Mouse (Mus musculus): ENCODE data around the gene Gm3415. TPM values are rescaled to one million over a fixed set of nuclear protein-coding genes. Genes with fewer than 3 reads are reported as not detected.
"Not testable (repeated sequence)": the region's sequence is repeated elsewhere in the genome, so short reads cannot be mapped to it uniquely, and the experiment has no call there.

Gene Gm3415
- polyA plus RNA-seq, 1 experiment from 2014 or later = not detected

GRCm38 (mm10) chr5:146592580-146592979 is 36.6 kb downstream of the Gm3415 start:
- Histone ChIP-seq H3K4me3 (ENCODE audit: low read depth, low read length) (no peak overlapping the region), H3K9ac (no peak overlapping the region), H3K27ac (ENCODE audit: low read depth) (no peak overlapping the region), H3K36me3 (ENCODE audit: insufficient read depth) (no peaks in the 10 kb centered on the region), H3K4me1 (ENCODE audit: insufficient read depth) (no peaks in the 10 kb centered on the region), H3K27me3 (ENCODE audit: insufficient read depth, low read length) (no peaks in the 10 kb centered on the region), H3K4me2 (no peak overlapping the region), H3K9me3 (ENCODE audit: low read depth, low read length) (no peaks in the 10 kb centered on the region)
- no peak for DNase-seq
- no peak for TF ChIP-seq CTCF (IDR thresholded peaks at IDR 0.05; ENCODE audit: low read depth)
- 65% methylated on average over 5 of the region's 5 CpGs for WGBS
- no peak for ATAC-seq (ENCODE audit: insufficient read depth)

- WGBS = 62% methylated on average over 18 of the region's 18 CpGs
- Histone ChIP-seq H3K4me3 (ENCODE audit: low read depth, low read length) (no peak overlapping the region), H3K9ac (no peak overlapping the region), H3K27ac (ENCODE audit: low read depth) (no peak overlapping the region), H3K36me3 (ENCODE audit: insufficient read depth) (no peaks in the 10 kb centered on the region), H3K9me3 (ENCODE audit: low read depth, low read length) (no peaks in the 10 kb centered on the region), H3K4me1 (ENCODE audit: insufficient read depth) (no peaks in the 10 kb centered on the region), H3K27me3 (ENCODE audit: insufficient read depth, low read length) (no peaks in the 10 kb centered on the region), H3K4me2 (no peak overlapping the region)
- TF ChIP-seq CTCF (IDR thresholded peaks at IDR 0.05; ENCODE audit: low read depth) = no peak
- no peak for DNase-seq
- no peak for ATAC-seq (ENCODE audit: insufficient read depth)
Measured at GRCm38 (mm10) chr5:146596612-146597502, 40.9 kb downstream of the Gm3415 start.

GRCm38 (mm10) chr5:146597503-146597874 is 41.6 kb downstream of the Gm3415 start:
- DNase-seq (no peak), ATAC-seq (ENCODE audit: insufficient read depth) (no peak)
- Histone ChIP-seq H3K9me3 (ENCODE audit: low read depth, low read length) (no peaks in the 10 kb centered on the region), H3K36me3 (ENCODE audit: insufficient read depth) (no peaks in the 10 kb centered on the region), H3K4me2 (no peak overlapping the region), H3K4me3 (ENCODE audit: low read depth, low read length) (no peak overlapping the region), H3K27ac (ENCODE audit: low read depth) (no peak overlapping the region), H3K9ac (no peak overlapping the region), H3K27me3 (ENCODE audit: insufficient read depth, low read length) (no peaks in the 10 kb centered on the region), H3K4me1 (ENCODE audit: insufficient read depth) (no peaks in the 10 kb centered on the region)
- TF ChIP-seq CTCF (IDR thresholded peaks at IDR 0.05; ENCODE audit: low read depth) = no peak
- 94% methylated on average over 10 of the region's 10 CpGs for WGBS

- Histone ChIP-seq H3K27ac (ENCODE audit: low read depth) (no peak overlapping the region), H3K4me2 (no peak overlapping the region), H3K4me3 (ENCODE audit: low read depth, low read length) (no peak overlapping the region), H3K27me3 (ENCODE audit: insufficient read depth, low read length) (no peaks in the 10 kb centered on the region), H3K4me1 (ENCODE audit: insufficient read depth) (no peaks in the 10 kb centered on the region), H3K9ac (no peak overlapping the region), H3K9me3 (ENCODE audit: low read depth, low read length) (no peaks in the 10 kb centered on the region), H3K36me3 (ENCODE audit: insufficient read depth) (no peaks in the 10 kb centered on the region)
- WGBS = 81% methylated on average over 27 of the region's 27 CpGs
- ATAC-seq (ENCODE audit: insufficient read depth) (no peak), DNase-seq (no peak)
- no peak for TF ChIP-seq CTCF (IDR thresholded peaks at IDR 0.05; ENCODE audit: low read depth)
Measured at GRCm38 (mm10) chr5:146598215-146599119, 42.5 kb downstream of the Gm3415 start.

- not testable (repeated sequence) for H3K4me2 ChIP-seq; H3K4me1 ChIP-seq (ENCODE audit: insufficient read depth); ATAC-seq (ENCODE audit: insufficient read depth); H3K36me3 ChIP-seq (ENCODE audit: insufficient read depth); H3K27ac ChIP-seq (ENCODE audit: low read depth); DNase-seq; H3K27me3 ChIP-seq (ENCODE audit: insufficient read depth, low read length); H3K9ac ChIP-seq; H3K4me3 ChIP-seq (ENCODE audit: low read depth, low read length); H3K9me3 ChIP-seq (ENCODE audit: low read depth, low read length)
- 82% methylated on average over 7 of the region's 7 CpGs for WGBS
Measured at GRCm38 (mm10) chr5:146599216-146599615, 43.3 kb downstream of the Gm3415 start.

- Histone ChIP-seq H3K36me3 (ENCODE audit: insufficient read depth) (no peaks in the 10 kb centered on the region), H3K9ac (no peak overlapping the region), H3K27me3 (ENCODE audit: insufficient read depth, low read length) (no peaks in the 10 kb centered on the region), H3K4me3 (ENCODE audit: low read depth, low read length) (no peak overlapping the region), H3K27ac (ENCODE audit: low read depth) (no peak overlapping the region), H3K4me1 (ENCODE audit: insufficient read depth) (no peaks in the 10 kb centered on the region), H3K9me3 (ENCODE audit: low read depth, low read length) (no peaks in the 10 kb centered on the region), H3K4me2 (no peak overlapping the region)
- TF ChIP-seq CTCF (IDR thresholded peaks at IDR 0.05; ENCODE audit: low read depth) = no peak
- ATAC-seq (ENCODE audit: insufficient read depth) = no peak
- WGBS = 71% methylated on average over 5 of the region's 5 CpGs
- no peak for DNase-seq
Measured at GRCm38 (mm10) chr5:146599970-146600369, 44.0 kb downstream of the Gm3415 start.

GRCm38 (mm10) chr5:146606221-146606620 is 50.3 kb downstream of the Gm3415 start:
- Histone ChIP-seq H3K27me3 (ENCODE audit: insufficient read depth, low read length) (no peaks in the 10 kb centered on the region), H3K9me3 (ENCODE audit: low read depth, low read length) (no peaks in the 10 kb centered on the region), H3K9ac (no peak overlapping the region), H3K4me3 (ENCODE audit: low read depth, low read length) (no peak overlapping the region), H3K36me3 (ENCODE audit: insufficient read depth) (no peaks in the 10 kb centered on the region), H3K4me1 (ENCODE audit: insufficient read depth) (no peaks in the 10 kb centered on the region), H3K4me2 (no peak overlapping the region), H3K27ac (ENCODE audit: low read depth) (no peak overlapping the region)
- DNase-seq = no peak
- 72% methylated on average over 5 of the region's 5 CpGs for WGBS
- ATAC-seq (ENCODE audit: insufficient read depth) = no peak
- TF ChIP-seq CTCF (IDR thresholded peaks at IDR 0.05; ENCODE audit: low read depth) = no peak
